Mouse (Mus musculus) stomach, embryonic 16.5 days (tissue): ENCODE data around the gene Ift57. TPM values are rescaled to one million over a fixed set of nuclear protein-coding genes. Genes with fewer than 3 reads are reported as not detected.

Experiments
- ATAC-seq: fragments of 200-750 bp; cut with Nextera tagmentation; 2 replicates; pipeline ENCODE4 v1.8.0; 2017; ENCODE audit warnings: moderate number of reproducible peaks, moderate TSS enrichment; ENCODE audit not compliant: insufficient read depth, low FRiP score
- H3K27ac ChIP-seq: fragments of 300-500 bp; sonication (generic); 2 replicates; pipeline ENCODE4 v1.5.1; 2014; ENCODE audit warnings: low read length
- H3K27me3 ChIP-seq: fragments of 300-500 bp; sonication (generic); 2 replicates; pipeline ENCODE4 v1.6.1; 2014; ENCODE audit warnings: low read length, control low read depth, mixed read lengths; ENCODE audit not compliant: control insufficient read depth, insufficient read depth
- H3K36me3 ChIP-seq: fragments of 300-500 bp; sonication (generic); 2 replicates; pipeline ENCODE4 v1.6.1; 2014; ENCODE audit warnings: low read length; ENCODE audit not compliant: control insufficient read depth, insufficient read depth
- H3K4me1 ChIP-seq: fragments of 300-500 bp; sonication (generic); 2 replicates; pipeline ENCODE4 v1.6.1; 2014; ENCODE audit warnings: low read length, control low read depth, mixed read lengths; ENCODE audit not compliant: control insufficient read depth, insufficient read depth
- H3K4me2 ChIP-seq: fragments of 300-500 bp; sonication (generic); 2 replicates; pipeline ENCODE4 v1.6.1; 2014; ENCODE audit warnings: low read depth, low read length, mixed read lengths
- H3K4me3 ChIP-seq: fragments of 300-500 bp; sonication (generic); replicated peaks from 2 replicates; pipeline ENCODE4 v1.5.1; 2014; ENCODE audit warnings: mild to moderate bottlenecking, low read length
- H3K9ac ChIP-seq: fragments of 300-500 bp; sonication (generic); 2 replicates; pipeline ENCODE4 v1.6.1; 2014; ENCODE audit warnings: low read length
- H3K9me3 ChIP-seq: fragments of 300-500 bp; sonication (generic); replicated peaks from 2 replicates; pipeline ENCODE4 v1.6.1; 2016; ENCODE audit warnings: low read length, control low read depth; ENCODE audit not compliant: control insufficient read depth
- WGBS: fragments of 180-500 bp; shearing (Covaris S2); extraction: QIAGEN DNeasy Blood & Tissue Kit; methylation state at CpG from one replicate; pipeline ENCODE4 v1.1.7; 2014; 5-methylcytosine and 5-hydroxymethylcytosine counted together
- polyA plus RNA-seq: library from polyadenylated mRNA; unstranded; fragments of >200 nt; fragmentation: Nextera tagmentation; extraction: Ambion mirVana; gene quantifications from 2 replicates; pipeline ENCODE4 v1.2.1, GENCODE M21; 2015

Gene Ift57
- polyA plus RNA-seq, 1 experiment from 2014 or later, result 19.5 TPM

DNA sequence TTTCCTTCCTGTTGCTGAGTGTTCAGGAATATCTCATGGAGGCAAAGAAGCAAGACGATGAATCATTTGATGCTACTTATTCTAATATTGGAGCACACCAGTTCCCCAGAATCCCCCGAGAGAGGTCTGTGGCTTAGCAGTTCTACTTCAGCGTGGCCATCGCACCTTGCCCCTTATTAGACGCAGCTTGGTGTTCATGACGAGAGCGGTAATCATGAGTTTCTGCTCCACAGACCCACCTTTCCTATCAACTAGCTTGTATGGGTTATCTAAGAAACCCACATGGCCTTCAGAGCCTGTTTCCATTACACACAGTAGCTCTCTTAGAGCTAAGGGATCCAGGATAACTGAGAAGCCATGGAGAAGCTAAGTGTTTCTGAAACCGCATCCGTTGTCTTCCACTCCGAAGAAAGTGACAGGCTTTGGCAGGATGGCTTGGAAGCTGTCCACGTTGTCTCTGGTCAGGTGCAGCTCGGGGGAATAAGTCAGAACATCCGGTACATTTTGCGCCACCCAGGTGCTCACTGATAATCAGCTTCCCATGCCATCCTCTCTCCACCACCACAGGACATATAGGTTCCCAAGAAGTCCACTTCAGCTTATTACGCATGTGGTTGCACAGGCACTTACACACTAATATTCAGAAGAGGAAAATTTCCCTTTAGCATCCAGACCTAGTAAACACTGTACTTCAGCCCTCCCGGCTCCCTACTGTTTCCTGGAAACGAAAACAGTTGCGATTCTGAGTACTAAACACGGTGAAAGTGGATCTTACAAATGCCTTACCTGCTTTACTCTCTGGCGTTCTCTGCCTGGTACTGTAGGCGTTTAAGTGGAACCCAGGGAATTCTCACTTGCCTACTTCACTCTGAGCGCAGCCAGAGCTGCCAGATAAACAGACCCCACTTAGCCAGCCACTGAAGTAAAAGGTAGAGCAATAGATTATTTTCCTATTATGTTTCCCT is 76.3 kb downstream of the Ift57 start:
- Histone ChIP-seq H3K4me3 (no peak overlapping the region), H3K27ac (no peak overlapping the region), H3K9ac (no peak overlapping the region), H3K27me3 (no peaks in the 10 kb centered on the region), H3K36me3 (no peaks in the 10 kb centered on the region), H3K4me2 (no peak overlapping the region), H3K4me1 (peaks cover 2% of the 10 kb centered on the region; the same call in 1 of the 2 replicates), H3K9me3 (no peaks in the 10 kb centered on the region)
- ATAC-seq, result peak; percentile 44; the same call in 1 of the 2 replicates
- WGBS, result 81% methylated on average over 22 of the region's 22 CpGs

DNA sequence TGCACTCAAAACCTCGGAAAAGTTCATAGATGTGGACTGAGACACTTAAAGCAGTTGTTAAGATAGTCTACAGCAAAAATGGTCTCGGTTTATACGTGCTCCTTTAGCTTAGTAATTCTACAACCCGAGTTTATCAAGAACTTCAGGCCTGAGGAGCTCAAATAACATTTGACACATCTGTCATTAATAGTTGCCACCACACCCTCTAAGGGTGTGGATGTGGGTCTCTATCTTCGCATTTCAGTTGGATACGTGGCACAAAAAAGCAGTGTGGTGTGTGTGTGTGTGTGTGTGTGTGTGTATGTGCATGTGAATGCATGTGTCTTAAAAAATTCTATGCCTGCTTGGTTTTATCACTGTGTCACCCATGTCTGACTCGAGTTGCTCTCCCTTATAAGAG is 77.9 kb downstream of the Ift57 start:
- peaks cover 2% of the 10 kb centered on the region; the same call in 1 of the 2 replicates for H3K4me1 ChIP-seq
- peak; percentile 74; the same call in 1 of the 2 replicates for ATAC-seq
- no peak overlapping the region for H3K4me3 ChIP-seq
- H3K36me3 ChIP-seq, result no peaks in the 10 kb centered on the region
- WGBS, result 68% methylated on average over 7 of the region's 7 CpGs
- H3K4me2 ChIP-seq, result no peak overlapping the region
- no peak overlapping the region for H3K9ac ChIP-seq
- H3K27me3 ChIP-seq, result no peaks in the 10 kb centered on the region
- H3K9me3 ChIP-seq, result no peaks in the 10 kb centered on the region
- H3K27ac ChIP-seq, result no peak overlapping the region

DNA sequence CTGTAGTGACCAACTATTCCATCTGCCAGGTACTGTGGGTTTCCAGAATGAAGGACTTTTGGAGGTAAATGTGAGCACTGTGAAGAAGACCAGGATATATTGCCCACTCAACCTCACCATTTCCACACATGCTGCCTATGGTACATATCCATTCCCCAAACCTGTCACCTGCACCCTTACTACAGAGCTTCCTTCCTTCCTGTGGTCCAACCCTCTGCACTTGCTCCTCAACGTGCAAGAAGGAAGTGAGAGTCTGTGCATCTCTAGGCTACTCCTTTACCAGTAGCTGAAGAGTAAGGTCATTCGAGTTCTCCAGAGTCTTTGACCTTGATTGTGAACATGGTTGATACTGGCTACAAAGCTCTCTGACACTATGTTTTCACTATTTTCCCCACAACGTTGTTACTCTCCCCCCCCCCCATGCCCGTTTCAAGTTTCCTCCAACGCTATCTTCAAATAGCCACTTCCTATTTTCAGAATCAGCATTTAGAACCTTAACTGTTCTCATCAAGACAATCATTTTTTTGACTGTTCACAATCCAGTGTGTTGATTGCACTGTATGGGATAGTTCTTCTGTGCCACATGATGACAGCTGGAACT is 82.6 kb downstream of the Ift57 start:
- no peak for ATAC-seq
- H3K4me3 ChIP-seq, result no peak overlapping the region
- H3K27me3 ChIP-seq, result no peaks in the 10 kb centered on the region
- no peaks in the 10 kb centered on the region for H3K36me3 ChIP-seq
- H3K9me3 ChIP-seq, result no peaks in the 10 kb centered on the region
- no peak overlapping the region for H3K4me2 ChIP-seq
- H3K4me1 ChIP-seq, result peaks cover 1% of the 10 kb centered on the region; the same call in 1 of the 2 replicates
- 79% methylated on average over 5 of the region's 5 CpGs for WGBS
- H3K27ac ChIP-seq, result no peak overlapping the region
- no peak overlapping the region for H3K9ac ChIP-seq

DNA sequence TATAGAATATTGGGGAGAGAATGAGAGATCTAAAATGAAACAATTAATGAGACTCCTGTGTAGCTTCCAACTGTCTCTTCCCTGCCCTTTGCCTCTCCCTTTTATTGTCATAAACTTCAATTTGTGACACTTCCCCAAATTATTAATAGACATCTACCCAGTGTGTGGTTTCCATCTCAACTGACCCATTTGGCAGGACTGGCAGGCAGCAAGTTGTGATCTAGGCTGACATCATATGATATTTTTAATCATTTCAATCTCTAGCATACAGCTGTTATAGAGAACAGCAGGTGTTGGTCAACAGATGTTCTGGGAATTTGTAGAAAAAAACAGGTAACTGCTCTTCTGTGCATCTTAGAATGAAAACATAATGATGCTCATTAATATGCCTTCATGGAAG is 84.3 kb downstream of the Ift57 start:
- ATAC-seq, result no peak
- no peak overlapping the region for H3K4me2 ChIP-seq
- no peaks in the 10 kb centered on the region for H3K36me3 ChIP-seq
- H3K4me3 ChIP-seq, result no peak overlapping the region
- no peak overlapping the region for H3K9ac ChIP-seq
- no peak overlapping the region for H3K27ac ChIP-seq
- no peaks in the 10 kb centered on the region for H3K4me1 ChIP-seq
- no peaks in the 10 kb centered on the region for H3K27me3 ChIP-seq
- H3K9me3 ChIP-seq, result no peaks in the 10 kb centered on the region

DNA sequence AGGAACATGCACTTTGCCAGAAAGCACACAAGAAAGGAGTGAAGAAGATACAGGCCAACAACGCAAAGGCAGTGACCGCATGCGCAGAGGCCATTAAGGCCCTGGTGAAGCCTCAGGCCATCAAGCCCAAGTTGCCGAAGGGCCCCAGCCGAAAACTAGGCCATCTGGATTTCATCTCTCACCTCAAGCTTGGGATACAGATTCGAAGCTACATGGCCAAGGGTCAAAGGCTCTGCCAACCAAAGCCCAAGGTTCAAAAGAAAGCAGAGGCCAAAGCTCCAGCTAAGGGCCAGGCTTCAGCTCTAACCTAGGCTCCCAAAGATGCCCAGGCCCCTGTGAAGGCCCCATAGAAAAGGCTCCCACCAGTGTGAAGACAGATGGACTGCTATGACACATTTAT is 87.1 kb downstream of the Ift57 start:
- no peak overlapping the region for H3K4me2 ChIP-seq
- ATAC-seq, result no peak
- H3K27ac ChIP-seq, result no peak overlapping the region
- no peaks in the 10 kb centered on the region for H3K4me1 ChIP-seq
- H3K9me3 ChIP-seq, result no peaks in the 10 kb centered on the region
- no peaks in the 10 kb centered on the region for H3K27me3 ChIP-seq
- 93% methylated on average over 6 of the region's 6 CpGs for WGBS
- no peak overlapping the region for H3K9ac ChIP-seq
- H3K4me3 ChIP-seq, result no peak overlapping the region
- H3K36me3 ChIP-seq, result no peaks in the 10 kb centered on the region

DNA sequence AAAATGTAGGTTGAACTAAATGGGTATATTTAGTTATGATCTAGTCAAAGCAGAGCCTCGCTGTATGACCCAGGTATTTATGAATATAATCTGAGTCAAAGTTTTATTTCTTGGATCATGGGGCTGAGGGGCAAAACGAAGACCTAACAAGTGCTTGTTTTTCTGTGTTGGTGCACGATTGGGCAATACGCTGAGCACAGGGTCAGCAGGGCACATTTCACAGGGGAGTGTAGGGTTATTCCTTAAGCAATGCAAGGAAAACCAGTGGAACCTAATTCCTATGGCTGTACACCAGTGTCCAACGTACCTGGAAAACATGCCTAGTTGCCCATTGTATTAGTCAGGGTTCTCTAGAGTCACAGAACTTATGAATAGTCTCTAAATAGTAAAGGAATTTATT is 88.7 kb downstream of the Ift57 start:
- Histone ChIP-seq H3K4me3 (no peak overlapping the region), H3K9ac (no peak overlapping the region), H3K4me1 (no peaks in the 10 kb centered on the region), H3K36me3 (no peaks in the 10 kb centered on the region), H3K27me3 (no peaks in the 10 kb centered on the region), H3K4me2 (no peak overlapping the region), H3K9me3 (no peaks in the 10 kb centered on the region), H3K27ac (no peak overlapping the region)
- 89% methylated on average over 5 of the region's 5 CpGs for WGBS
- no peak for ATAC-seq

DNA sequence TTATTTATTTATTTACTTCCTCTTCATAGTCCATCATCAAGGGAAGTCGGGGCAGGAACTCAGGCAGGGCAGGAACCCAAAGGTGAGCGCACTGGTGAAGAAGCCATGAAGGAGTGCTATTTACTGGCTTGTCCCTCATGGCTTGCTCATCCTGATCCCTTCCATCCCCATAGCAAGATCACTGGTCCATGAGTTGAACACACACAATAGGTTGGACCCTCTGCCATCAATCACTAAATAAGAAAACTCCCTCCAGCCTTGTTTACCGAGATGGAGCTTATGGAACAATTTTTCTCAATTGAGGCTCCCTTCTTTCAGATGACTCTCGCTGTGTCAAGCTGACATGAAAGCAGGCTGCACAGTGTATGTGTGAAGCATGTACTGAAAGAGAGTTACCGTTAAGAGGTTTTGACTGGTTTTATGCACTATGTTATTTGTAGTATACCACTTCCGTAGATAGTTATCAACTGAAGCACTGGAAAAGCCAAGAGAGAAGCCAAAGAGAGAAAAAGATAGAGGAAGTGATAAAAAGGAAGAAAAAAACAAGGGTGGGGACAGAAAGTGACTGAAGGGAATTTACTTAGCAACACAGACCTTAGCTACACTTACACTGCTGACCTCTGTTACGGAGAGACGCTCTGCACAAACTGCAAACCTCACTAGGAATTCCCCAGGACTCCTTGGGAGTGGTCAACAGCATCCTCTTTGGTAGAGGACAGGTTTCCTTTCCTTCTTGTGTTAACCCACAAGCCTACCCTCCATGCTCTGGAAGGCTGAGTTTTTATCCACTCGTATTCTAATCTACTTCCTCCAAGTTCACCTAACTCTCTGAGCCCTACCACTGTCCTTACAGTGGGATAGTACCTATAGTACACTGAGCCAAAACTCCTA is 91.8 kb downstream of the Ift57 start:
- ATAC-seq, result no peak
- H3K27ac ChIP-seq, result no peak overlapping the region
- H3K36me3 ChIP-seq, result no peaks in the 10 kb centered on the region
- WGBS, result 80% methylated on average over 9 of the region's 9 CpGs
- H3K9ac ChIP-seq, result no peak overlapping the region
- no peaks in the 10 kb centered on the region for H3K4me1 ChIP-seq
- H3K27me3 ChIP-seq, result no peaks in the 10 kb centered on the region
- H3K4me3 ChIP-seq, result no peak overlapping the region
- no peak overlapping the region for H3K4me2 ChIP-seq
- no peaks in the 10 kb centered on the region for H3K9me3 ChIP-seq

DNA sequence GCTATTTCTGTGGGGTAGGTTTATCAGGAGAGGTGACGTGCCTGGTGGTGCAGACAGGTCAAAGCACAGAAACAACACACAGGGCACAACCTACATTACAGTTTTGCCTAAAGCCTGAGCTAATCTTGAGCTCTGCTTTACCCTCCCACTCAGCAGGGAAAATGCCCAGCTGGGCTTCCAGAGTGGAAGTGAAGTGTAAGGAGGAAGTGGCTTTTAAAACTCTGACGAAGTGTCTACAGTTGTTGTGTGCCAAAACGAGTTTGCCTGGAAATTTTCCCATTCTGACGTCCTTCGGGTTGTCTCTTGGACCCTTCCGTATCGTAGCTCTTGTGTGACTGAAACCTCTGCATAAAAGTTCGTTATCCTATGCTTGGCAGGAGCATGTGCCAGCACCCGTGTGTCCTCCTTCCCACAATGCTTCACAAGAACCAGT is 93.4 kb downstream of the Ift57 start:
- Histone ChIP-seq H3K4me1 (no peaks in the 10 kb centered on the region), H3K27me3 (no peaks in the 10 kb centered on the region), H3K27ac (no peak overlapping the region), H3K9me3 (no peaks in the 10 kb centered on the region), H3K36me3 (no peaks in the 10 kb centered on the region), H3K9ac (no peak overlapping the region), H3K4me2 (no peak overlapping the region), H3K4me3 (no peak overlapping the region)
- 51% methylated on average over 9 of the region's 9 CpGs for WGBS
- ATAC-seq, result peak; percentile 60
